Mouse (Mus musculus) T-helper 1 cell (primary cell): ENCODE measurements at regions not wholly inside any gene's neighbourhood (a gene's known extent, or its start where the extent isn't known, plus 50 kb on each side); places are given as distances from the start of the nearest gene placed in this dataset.

Source experiments
- in situ Hi-C: fragments of 300-600 bp; cut with MboI, MseI; formaldehyde crosslinking; loops from one replicate; pipeline ENCODE4 v1.15.1; 2025; ENCODE audit warnings: high pct_unique_total_duplicates

DNA sequence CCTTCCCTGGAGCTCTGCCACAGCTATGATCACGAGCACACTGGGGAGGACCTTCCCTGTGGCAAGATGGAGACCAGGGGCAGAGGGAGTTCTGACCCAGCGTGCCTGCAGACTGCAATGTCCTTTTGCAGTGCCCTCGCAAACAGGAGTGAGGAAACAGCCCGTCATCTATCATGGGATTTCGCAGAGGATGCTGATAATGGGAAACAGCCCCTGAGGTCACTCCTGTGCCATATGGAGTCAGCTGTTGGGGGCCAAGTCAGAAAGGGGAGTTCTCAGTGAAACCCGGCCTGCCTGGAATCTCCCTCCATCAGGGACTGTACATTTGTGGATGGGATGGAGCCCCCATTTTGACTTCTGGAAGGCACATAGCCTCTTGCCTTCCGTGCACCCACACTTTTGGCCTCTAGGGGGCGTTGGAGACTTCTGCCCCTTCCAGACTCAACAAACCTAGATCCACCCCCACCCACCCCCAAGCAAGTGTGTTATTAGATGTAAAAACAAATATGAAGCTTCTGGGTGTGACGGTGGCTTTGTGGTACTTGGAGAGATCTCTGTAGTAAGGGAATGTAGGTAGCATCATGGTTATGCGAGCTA lies 98.1 kb downstream of the Kdr start:
- in situ Hi-C loops = no loop called here

DNA sequence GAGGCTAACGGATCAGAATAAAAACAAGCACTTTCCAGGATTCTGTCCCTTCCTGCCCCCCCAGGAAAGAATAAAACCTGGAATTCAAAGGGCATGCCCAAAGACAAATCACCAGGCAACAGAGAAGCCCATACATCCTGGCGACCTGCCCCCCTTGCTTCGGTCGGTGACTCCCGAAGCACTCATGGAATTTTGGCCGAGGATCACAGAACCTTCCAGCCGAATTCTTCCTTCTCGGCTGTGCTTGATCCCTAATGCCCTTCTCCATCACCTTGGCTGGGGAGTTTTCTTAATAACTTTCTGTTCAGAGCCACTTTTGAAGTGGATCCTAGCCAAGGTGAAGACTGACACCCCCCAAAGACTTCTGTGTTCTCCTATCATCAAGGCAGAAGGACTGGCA lies 99.9 kb downstream of the Kdr start:
- in situ Hi-C loops = no loop called here

DNA sequence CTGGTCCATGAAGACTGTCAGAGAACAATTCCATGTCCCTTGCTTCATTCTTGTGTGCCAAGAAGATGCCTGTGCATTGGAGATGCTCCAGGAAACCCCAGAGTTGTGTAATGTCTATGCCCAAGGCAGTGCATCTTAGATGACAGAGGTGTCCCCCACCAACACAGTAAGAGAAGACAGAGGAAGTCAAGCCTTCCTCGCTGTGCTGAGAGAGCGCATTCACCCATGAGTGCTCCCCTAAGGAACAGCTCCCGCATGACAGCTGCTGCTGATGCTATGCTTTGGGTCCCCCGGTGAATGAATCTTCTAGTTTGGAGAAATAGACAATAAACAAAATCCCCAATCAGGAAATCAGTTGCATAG lies 100.7 kb downstream of the Kdr start:
- in situ Hi-C loops = no loop called here

DNA sequence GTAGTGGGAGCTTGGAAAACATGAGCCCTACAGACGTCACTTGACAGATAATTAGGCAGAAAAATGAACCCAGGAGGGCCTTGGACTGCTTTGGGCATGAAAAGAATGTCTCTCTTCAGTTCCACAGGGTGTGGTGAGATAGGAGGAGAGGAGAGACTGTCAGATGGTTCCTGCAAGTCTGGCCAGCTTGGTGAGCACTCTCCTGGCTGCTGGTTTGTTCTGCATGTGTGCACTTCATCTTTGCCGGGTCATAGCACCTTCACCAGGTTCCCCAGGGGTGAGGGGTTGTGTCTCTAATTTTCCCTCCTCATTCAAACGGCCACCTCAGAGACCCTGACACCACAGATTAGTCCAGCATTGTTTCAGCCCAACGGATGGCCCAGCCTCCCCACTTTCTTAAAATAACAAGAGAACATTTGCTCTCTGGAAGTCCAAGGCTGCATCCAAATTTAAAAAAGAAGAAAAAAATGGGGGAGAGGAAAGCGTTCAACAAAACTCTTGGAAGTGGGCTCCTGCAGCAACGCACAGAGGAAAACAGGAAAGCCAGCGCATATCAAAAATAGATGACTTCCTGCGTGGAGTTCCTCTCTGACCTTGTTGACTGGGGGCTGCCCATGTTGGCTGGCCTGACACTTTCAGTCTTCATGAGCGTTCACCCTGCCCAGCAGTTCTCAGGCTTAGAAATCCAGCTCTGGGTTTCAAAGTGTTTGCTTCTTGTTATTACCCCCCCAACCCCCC lies 101.2 kb downstream of the Kdr start:
- in situ Hi-C loops = no loop called here

DNA sequence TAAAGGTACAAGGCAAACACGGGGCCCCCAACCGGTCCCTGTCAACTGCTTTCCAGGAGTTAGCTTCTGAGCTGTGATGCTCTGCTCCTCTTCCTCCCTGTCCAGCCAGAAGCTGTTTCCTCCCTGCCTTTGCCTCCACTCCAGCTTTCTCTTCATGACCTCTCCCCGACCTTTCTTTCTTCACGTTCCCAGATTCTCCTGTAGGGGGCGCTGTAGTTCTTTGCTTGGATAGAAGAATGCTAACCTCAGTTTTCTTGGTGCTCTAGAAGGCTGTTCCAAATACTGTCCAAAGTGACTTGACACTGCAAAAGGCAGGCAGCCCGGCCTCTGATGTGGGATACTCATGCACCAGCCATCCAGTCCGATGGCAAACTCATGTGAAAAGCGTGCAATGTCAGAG lies 107.1 kb downstream of the Kdr start:
- in situ Hi-C loops = loop anchor here (5.0 kb wide), 1 partner anchor 246 kb away; no protein-coding TSS in a partner anchor

GRCm38 (mm10) chr5:75870666-75871065 lies 107.6 kb downstream of the Kdr start:
- in situ Hi-C loops = loop anchor here (5.0 kb wide), 1 partner anchor 247 kb away; no protein-coding TSS in a partner anchor

DNA sequence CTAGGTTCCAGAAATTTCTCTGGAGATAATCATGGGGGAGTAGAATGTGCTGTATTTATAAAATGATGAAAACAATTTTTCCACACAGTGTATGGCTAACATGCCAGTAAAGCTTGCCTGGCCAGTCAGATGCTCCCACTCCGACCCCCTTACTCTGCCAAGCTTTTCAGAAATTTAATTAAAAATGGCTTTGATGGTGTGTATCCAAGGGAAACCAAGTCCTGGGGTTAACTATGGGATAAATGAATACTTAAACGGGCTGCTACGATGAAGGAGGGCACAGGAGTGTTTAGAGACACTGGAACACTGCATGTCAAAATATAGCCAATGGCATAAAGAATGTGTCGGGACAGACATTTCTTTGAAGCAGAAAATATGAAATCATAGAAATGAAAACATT lies 108.7 kb downstream of the Kdr start:
- in situ Hi-C loops = no loop called here

DNA sequence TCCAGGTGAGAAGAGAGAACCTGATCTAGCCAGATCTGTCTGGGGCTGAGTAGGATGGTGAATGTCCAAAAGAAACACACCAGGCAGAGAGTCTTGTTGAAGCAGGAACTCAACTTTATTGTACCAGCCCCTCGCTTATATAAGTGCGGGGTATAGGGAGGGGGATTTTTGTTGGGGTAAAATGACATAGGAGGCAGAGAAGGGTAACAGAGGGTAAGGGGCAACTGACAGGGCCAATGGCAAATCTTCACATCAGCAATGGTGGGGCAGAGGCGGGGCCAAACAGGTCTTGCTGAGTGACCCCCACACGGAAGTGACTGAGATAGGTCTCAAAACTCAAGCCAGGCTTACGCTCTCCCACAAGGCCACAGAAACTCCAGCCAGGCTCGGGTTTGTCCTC lies 113.2 kb downstream of the Kdr start:
- in situ Hi-C loops = no loop called here

GRCm38 (mm10) chr5:75863358-75863757 lies 114.9 kb downstream of the Kdr start:
- in situ Hi-C loops = no loop called here

GRCm38 (mm10) chr5:75862630-75862991 lies 115.6 kb downstream of the Kdr start:
- in situ Hi-C loops = no loop called here

DNA sequence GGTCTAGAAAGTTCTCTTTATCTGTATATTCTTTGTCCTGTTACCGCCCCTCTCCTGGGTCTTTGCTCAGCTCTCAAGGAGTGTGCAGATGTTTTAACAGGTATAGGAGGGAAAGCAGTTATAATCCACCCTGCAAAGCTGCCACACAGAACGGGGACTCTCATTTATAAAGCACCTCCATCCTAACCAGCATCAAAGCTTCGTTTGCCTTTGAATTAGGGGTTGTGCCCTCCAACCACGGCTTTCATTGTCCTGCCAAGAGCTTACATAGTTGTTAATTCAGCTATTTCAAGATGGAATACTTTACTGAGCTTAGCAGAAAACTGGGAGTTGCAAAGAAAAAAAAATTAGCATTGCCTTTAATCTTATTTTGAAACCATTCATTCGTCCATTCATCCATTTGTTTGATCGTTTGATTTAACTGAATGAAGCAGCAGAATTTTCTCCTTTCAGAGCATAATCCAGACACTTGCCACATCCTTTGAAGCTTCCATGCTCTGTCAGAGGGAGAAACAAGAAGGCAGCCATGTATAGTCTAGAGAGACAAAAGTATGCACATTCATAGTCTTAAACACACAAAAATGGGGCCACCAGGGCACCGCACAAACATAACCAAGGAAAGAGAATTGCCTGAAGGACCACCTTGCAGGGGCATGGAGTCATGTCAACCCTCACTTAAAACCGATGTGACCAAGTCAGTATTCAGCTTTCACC lies 116.2 kb downstream of the Kdr start:
- in situ Hi-C loops = no loop called here

DNA sequence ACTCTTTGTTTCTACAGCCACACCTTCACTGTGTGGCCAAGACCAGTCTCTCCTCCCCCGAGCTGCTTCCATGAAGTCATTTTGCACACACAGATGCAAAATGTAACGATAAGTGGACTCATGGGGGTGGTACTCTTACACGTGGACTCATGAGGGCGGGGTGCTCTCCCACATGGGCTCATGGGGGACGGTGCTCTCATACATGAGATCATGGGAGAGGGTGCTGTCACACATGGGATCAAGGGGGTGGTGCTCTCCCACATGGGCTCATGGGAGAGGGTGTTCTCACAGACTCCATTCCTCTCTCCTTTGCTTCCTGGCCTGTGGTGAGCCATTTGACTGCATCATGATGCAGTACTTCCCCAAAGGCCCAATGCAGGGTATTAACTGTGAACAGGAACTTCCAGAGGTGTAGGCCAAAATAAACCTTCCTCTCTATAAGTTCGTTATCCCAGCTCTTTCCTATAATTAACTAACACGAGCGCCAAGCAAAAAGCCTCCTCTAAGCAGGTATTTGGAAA lies 118.9 kb downstream of the Kdr start:
- in situ Hi-C loops = no loop called here

DNA sequence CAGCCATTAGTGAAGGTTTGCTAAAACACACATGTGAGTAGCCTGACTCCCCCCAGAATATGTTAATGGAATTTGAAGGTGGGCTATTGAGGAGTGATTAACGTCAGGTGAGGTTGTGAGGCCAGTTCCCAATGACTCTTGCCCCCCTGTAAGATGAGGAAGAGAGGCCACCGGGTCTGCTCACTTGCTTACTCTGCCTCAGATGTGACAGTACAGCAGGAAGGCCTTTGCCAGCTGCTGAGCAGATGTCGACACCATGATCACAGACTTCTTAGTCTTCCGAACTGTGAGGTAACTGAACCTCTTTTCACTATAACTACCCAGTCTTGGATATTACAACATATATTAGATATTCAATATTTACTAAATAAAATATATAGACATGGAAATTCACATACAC lies 127.4 kb downstream of the Kdr start:
- in situ Hi-C loops = loop anchor here (5.0 kb wide), 1 partner anchor 644 kb away; no protein-coding TSS in a partner anchor

- in situ Hi-C loops = no loop called here
These were observed 130.3 kb downstream of the Kdr start for GRCm38 (mm10) chr5:75847966-75848365.

DNA sequence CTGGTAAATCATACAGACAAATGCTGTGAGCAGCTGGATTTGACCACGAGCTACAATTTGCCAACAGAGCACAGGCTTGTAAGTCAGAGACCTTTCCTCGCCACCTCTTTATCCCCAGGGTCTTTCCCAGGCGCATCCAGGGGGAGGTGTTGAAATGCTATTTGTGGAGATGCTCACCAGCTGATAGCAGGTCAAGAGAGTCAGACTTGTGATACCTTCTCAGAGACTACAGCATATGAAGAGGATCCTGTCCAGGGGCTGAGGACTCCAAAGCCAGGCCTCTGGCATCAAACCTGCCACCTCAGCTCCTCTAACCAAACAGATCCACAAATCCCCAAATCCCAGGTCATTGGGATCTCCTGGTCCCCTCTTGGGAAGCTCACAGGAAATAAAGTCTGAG lies 130.9 kb downstream of the Kdr start:
- in situ Hi-C loops = no loop called here

- in situ Hi-C loops = no loop called here
These were observed 132.2 kb downstream of the Kdr start for GRCm38 (mm10) chr5:75846016-75846415.

DNA sequence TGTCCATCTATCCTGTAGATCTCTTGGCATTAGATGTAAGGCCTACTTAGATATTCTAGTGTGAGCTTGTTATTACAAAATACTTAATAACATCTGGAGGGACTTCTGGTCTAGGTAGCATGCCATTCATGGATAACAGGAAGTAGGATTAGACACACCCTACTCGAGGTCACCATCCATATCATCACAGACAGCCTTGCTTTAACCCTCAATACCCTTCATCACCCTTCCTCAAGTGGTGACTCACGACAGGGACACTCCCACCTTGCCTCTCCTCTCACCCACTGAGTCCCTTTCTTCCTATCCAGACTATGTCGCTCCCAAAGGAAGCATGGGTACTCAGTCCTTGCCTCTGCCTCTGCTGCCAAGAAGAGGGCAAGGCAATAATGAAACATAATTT lies 134.5 kb downstream of the Kdr start:
- in situ Hi-C loops = no loop called here

- in situ Hi-C loops = no loop called here
These were observed 137.8 kb downstream of the Kdr start for GRCm38 (mm10) chr5:75840421-75840820.

- in situ Hi-C loops = no loop called here
These were observed 142.7 kb downstream of the Kdr start for GRCm38 (mm10) chr5:75835556-75835961.

DNA sequence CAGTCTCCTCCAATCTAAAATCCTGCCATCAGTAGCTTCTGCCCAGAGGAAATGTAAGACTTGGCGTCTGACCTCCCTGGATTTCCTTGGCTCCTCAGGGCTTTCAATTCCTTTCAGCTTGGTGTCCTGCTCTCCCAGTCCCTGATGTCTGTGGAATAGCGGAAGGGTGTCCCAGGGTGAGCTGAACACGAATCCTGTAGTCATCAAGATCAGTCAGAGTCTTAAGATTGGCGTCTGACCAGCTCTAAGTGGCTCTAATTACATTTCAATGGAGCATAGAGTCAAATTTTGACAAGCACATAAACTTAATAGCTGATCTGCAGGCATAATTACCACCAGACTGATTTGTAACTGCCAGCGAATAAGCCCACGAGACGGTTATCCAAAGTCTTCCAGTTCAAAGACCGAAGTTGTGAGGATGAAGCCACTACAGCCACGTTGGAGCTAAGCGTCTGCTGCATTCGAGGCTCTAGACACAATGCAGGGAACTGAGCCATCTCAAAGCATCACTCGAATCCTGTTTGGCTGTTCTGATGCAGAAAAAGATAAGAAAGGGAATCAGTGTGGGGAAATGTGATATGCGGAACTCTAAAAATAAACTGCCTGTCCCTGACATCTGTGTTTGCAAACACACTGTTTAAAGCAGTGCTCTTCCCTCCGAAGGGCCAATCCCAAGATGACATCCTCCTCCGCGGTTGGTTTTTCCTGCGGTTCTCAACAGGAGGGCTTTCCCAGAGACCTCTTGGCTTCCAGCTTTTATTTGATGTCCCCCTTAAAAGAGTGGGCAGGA lies 143.3 kb downstream of the Kdr start:
- in situ Hi-C loops = no loop called here

DNA sequence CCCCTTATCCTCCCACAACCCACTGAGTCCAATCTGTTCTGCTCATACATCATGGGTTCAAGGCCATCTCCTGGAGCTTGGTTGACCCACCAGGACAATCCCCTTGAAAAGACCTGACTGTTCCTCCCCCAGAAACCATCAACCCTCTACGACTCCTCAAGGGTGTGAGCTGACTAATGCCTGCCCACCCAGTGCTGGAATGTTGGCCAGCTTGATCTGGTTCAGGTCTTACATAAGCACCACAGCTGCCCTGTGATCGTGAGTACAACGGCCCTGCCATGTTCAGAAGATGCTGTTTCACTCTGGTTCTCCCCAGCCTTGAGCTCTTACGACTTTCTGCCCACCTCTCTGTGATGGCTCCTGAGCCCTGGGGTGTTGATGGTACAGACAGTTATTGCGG lies 145.9 kb downstream of the Kdr start:
- in situ Hi-C loops = no loop called here
